Mouse (Mus musculus): Measurements from ENCODE around the gene Prkcsh.

Prkcsh gene

DNA sequence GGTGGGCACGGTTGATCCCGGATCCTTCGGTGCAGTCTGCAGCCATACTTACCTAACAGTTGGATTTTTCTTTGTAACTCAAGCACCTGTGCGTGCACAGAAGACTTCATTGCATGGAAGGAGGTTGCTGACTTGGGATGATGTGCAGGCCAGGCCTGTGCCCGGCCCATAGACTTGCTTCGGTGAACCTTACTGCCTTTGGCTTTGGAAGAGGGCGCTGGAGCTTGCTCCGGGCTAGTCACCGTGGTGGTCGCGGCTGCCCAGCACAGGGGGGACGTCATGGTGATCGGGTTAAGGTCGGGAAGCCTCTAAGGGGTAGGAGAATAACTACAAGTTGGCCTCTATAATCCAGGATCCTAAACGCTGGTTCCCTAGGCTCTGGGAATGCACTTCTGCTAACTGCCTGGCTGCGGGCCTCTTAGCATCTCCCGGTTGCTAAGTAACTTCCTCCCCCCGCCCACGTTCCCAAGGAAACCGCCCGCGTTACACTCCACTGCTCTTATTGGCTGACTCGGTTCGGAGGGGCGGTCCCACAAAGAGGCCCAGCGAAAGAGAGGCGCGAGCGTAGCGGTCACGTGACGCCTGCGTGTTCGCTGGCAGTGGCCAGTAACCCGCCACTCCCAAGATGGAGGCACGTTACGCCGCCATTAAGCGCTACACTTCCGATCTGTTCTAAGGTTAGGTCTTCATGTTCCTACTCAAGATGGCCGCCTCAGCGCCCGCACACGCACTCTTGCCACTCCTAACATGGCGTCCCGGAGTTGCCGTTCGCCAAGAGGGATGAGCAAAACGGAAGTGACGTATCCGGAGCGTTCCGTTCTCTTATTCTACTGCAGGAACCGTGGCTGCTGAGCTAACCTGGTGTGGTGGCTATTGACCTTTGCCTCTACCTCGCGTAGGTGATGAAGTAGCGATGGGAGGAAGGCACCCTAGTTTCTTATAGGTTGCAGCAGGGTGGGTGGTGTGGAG is at the start of gene Prkcsh, which contains the start of gene Ccdc151:
Gene Prkcsh (plus strand): TSS at position 613 of the 969 bp plus-strand sequence.
Gene Ccdc151 (minus strand): TSS at position 441 of the 969 bp plus-strand sequence.
- DNase-seq (ENCODE audit: low spot score in 2 of 2) = peak; percentile 94 to 99

DNA sequence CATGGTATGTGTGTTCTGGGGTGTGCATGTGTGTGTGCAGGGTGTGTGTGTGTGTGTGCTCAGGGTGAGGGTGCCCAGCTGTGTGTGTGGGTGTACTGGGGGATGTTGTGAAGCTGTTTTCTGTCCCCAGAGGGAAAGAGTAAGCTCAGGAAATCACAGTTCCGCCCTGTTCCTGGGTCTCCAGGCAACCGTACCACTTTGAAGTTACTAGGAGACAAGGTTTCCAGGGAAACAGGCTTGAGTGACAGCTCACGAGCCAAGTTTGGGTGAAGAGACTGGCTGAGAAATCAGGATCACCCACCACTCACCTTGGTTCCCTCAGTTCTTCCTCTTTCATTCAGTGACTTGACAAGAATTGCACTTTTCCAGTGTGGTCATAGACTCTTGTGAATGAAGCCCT is 49.0 kb upstream of the Prkcsh start:
- no peak for DNase-seq (ENCODE audit: low spot score in 2 of 2)

DNA sequence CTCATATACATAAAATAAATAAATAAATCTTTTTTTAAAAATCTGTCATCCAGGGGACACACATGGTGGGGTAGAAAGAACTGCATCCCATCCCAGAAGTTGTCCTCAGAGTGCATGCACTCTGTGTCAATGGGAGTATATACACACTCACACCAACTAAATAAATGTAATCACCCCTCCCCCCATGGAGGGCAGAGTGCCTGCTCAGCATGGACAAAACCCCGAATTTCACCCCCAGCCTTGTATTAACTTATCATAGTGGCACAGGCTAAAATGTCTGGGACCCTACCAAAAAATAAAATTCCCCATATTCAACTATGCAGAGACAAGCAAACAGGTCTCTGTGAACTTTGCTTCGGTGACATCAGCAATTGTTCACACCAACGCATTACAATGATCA is 48.0 kb upstream of the Prkcsh start:
- DNase-seq (ENCODE audit: low spot score in 2 of 2) = no peak

DNA sequence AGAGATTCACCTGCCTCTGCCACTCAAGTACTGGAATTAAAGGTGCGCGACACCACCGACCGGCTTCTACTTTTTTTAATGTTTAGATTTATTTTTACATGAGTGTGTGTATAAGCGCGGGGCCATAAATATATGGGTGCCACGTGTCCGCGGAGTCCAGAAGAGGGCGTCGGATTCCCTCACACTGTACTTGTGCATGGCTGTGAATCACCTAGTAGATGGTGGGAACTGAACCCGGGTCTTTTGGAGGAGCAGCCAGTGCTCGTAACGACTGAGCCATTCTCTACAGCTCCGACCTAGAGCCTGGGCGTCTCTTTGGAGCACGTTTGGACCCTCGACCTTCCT is 47.4 kb upstream of the Prkcsh start:
- DNase-seq (ENCODE audit: low spot score in 2 of 2) = no peak

DNA sequence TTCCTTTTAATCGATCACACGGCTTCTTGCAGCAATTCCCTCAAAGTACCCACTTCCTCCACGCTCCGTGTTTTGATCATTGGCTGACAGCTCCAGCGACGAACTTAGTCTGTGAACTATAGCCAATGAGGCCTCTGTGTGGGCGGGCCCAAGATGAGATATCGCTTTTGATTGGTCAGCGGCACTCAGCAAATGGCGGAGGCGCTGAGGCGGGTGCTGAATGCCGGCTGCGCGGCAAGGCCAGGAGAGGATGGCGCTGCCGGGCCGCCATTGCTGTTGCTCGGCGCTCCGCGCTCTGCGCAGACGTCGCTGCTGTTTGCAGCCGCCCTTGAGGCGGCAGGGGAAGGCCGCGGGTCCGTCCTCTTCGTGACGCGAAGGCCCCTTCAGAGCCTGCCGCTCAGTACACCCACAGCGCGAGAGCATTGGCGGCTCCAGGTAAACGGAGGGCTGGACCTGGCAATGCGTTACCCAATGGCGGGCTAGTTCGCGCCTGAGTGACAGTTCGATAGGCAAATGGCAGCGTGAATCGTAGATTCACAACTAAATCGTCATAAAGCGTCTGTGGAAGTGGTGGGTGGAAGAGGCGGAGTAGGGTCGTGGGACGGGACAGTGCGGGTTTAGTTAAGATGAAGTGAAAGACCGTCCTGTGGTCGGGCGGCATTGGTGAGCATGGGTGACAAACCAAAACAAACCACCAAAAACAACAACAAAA is 46.9 kb upstream of the Prkcsh start, which contains the start of gene Swsap1:
Gene Swsap1 (plus strand): TSS at position 186 of the 712 bp plus-strand sequence.
- DNase-seq (ENCODE audit: low spot score in 2 of 2) = peak; percentile 96 to 99

DNA sequence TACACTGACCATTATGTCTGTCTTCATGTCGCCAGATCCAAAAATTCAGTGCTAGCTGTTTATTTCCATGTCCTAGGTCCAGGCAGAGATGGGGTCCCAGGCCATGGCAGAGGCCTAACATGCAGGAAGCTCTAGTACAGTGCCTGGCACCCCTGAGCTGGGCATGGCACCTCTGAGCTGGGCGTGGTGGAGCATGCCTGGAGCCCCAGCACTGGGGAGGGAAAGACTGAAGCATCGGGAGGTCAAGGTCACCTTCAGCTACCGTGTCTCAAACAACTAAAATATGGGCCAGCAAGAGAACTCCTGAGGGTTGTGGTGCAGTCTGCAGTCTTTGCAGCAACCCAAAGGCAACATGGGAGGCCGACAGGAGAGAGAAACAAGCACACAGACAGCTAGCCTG is 44.2 kb upstream of the Prkcsh start:
- no peak for DNase-seq (ENCODE audit: low spot score in 2 of 2)

DNA sequence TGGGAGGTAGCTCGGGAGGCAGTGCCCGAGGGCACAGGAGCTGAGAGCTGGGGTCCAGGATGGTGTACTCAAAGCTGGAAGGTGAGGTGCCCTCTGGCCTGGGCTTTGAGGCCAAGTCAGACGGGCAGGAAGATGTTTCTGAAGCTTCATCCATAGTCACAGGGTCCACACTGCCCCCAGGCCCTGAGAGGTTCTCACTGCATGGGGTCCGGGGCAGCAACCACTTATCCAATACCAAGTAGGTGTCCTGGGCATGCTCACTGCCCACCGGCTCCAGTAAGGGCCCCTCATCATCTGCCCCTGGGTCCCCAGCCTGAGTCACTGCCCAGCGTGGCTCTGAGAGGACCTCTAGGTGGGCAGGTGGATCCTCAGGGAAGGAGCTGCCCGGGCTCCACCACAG is 43.4 kb upstream of the Prkcsh start:
- DNase-seq (ENCODE audit: low spot score in 2 of 2) = no peak

DNA sequence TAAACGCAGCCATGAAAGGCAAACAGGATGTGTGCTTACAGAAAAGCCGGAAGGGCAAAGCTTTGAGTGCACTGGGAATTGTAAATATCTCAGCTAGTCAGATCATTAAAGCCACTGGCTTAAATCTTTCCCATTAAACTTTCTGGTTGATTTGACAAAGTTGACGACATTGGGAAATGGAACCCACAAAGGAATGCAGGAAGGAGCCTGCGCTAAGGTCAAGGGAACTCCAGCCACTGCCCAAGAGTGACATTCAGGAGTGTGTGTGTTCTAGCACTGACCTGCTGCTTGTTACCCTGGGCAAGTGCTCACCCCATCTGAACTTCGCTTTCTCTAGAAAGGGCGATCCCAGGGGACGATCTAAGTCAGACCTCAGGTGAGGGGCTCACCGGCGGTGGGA is 42.5 kb upstream of the Prkcsh start:
- DNase-seq (ENCODE audit: low spot score in 2 of 2) = no peak

DNA sequence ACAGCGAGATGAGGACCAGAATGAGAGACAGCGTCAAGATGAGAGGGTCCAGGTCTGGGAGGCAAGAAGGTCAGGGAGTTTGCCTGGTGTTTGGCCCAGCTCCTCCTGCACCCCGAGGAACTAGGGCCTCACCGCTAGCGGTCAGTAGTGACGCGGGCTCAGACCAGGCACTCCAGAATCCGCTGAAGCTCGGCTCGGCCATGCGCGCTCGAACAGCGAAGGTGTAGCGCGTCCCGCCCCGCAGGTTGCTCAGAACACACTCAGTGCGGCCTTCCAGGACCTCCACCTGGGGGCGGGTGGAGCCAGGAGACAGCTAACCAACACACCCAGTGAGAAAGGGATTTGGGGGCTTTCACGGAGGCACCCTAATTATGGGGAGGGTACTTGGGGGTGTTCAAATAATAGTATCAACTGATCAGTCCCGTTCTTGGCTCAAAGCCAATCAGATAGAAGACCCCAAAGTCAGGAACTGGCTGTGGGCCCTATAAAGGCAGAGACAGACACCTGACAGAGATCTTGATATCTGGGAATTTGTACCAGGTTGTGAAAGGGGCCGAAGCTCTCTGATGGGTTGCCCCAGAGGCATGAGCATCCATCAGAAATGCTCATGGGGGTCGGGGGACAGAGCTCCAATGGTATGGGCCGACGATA is 41.9 kb upstream of the Prkcsh start:
- peak; percentile 22 to 23 for DNase-seq (ENCODE audit: low spot score in 2 of 2)

DNA sequence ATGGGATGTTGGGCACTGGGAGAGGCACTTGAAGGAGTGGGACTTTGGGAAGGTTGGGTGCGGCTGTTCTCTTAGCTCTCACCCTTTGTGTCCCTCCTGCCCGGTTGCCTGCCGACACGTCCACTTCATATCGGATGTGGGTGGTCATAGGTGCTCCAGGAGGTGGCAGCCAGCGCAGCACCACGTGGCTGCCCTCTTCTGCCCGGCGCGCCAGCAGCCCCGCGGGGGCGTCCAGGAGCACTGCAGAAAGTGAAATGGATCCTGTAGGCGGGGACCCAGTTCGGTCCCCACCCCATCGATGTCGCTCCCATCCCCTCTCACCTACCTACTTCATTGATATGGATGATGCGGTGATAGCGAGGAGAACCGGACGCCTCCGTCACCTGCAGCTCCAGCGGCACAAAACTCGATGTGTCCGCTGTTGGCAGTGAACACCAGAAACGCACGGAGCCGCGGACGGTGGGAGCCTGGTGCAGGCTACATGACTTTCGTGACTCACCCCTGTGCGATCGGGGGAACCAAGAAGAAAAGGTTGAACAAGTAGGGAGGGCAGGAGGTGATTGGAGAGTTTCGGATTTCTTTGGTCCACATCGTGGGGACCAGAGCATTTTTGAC is 41.1 kb upstream of the Prkcsh start:
- DNase-seq (ENCODE audit: low spot score in 2 of 2) = no peak

DNA sequence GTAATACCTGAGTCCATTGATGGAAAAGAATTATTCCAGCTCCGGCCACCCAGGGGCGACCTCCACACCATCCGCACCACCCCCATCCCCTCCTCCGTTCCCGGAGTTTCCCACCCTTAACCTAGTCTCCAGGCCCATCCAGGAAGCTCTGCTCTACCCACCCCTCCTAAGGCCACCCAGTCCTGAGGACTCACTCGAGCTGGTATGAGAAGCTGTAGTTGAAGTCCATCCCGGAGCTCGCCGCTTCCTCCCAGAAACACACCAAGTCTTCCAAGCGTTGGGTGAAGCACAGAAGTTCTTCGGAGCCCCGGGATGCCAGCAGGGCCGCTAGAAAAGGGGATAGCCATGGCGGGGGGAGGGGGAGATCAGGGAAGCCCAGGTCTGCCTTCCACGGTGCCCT is 40.6 kb upstream of the Prkcsh start:
- DNase-seq (ENCODE audit: low spot score in 2 of 2) = peak in 1 of 2 experiments; percentile 23

DNA sequence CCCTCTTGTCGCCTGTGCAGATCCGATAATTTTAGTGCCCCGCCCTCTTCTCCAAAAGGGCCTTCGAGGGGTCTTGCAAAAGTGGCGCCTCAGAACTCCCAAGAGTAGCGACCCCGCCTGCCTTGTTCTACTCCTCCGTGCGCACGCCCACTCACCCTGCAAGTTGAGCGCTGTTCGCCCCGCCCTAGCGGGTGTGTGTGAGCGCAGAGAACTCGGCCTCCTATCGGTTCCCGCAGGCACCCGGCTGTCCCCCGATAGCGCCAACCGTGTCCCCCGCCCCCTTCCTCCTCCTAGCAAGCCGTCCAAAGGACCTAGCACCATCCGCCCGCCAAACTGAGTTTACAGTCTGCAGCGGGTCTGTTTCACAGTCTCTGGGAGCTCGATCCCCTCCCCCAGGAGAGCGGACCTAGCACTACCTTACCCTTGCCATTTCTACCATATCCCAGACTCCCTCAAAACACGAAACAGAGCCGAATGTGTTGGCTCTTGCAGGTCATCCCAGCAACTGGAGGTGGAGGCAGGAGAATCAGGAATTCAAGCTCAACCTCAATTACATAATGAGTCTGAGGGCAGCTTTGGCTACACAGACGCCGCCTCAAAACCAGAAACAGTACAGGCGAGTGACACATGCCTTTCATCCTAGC is 40.1 kb upstream of the Prkcsh start:
- peak; percentile 27 to 38 for DNase-seq (ENCODE audit: low spot score in 2 of 2)

DNA sequence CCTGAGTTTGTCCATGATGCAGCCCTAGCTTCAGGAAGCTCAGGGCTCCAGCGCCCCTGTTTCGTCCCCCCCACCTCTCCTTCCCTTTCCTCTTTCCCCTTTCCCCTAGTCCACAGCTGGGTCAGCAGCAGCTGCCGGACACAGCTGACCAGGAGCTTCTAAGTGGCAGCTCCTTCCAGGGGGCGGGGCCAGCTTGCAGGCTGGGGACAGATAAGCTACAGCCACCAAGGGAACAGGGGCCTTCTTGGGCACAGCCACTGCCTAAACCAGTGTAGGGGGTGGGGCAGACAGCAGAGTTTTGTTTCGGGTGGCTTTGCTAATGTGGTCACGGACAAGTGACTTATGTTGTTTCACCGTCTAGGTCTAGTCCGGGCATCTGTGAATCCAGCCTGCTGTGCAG is 39.2 kb upstream of the Prkcsh start, which contains the start of gene Epor:
Gene Epor (minus strand): TSS at position 90 of the 400 bp plus-strand sequence.
- DNase-seq (ENCODE audit: low spot score in 2 of 2) = no peak

DNA sequence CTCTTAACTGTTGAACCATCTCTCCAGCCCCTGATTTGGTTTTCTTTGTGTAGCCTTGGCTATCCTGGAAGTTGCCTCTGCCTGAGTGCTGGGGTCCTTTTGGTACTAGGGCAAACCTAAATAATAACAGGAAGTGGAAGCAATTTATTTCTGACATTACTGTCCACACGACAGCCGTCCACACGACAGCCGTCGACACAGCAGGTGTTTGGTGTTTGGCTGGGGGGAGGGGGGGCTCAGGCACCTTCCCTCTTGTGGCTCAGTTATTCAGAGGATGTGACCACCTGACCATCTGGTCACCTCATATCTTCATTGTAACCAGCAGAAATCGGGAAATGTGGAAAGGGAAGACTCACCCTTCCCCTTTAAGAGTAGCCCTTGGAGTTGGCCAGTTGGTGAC is 33.7 kb upstream of the Prkcsh start:
- DNase-seq (ENCODE audit: low spot score in 2 of 2) = no peak

DNA sequence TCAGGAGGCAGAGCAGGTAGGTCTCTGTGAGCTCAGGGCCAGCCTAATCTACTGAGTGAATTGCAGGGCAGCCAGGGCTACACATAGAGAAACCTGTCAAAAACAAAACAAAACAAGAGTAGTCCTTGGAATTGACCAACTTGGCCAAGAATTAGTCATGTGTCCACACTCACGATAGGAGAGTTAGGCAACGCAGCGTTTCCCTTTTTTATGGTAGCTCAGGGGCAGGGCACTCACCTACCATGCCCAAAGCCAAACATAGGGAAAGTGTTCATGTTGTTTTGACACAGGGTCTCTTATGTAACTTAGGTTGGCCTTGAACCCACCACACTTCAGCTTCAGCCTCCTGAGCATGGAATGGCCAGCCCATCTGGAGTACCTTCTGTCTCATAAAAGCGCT is 33.3 kb upstream of the Prkcsh start:
- no peak for DNase-seq (ENCODE audit: low spot score in 2 of 2)

DNA sequence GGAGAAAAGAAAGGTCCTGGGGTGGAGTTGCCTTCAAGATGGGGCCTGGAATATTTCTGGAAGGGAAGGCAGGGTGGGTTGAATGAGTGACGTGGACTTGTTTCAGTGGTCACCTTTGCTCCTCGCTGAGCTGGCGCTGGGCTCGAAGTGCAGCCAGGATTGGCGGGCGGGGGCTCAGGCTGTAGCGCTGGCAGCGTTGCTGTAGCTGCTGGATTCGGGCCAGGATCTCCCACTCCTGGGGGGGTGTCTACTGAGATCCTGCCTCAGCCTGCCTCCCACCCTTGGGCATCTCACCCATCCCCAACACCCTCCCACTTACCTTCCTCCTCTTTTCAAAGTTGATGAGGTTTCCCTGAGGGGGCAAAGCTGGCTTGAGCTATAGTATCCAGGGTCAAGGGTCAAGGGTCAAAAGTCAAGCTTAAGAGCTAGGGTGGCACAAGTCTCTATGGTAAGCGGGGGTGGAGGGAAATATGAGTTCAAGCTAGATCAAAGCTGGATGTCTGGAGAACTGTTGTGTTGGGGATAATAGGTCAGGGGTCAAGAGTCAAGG is 25.9 kb upstream of the Prkcsh start:
- no peak for DNase-seq (ENCODE audit: low spot score in 2 of 2)

DNA sequence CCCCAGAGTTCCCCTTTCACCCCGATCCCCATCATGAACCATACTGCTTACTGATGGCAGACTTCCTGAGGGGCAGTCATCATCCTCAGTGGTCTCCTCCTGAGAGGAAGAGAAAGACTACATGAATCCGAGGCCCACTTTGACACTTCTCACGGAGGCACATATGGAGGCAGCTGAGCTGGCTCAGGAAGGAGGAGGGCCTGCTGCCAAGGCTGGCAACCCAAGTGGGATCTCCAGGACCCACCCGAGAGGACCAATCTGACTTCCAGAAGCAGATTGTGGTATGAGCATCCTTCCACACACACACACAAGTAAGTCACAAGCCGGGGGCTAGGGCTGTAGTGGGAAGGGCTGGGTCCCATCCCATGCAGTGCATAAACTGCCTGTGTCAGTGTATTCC is 25.3 kb upstream of the Prkcsh start:
- no peak for DNase-seq (ENCODE audit: low spot score in 2 of 2)

DNA sequence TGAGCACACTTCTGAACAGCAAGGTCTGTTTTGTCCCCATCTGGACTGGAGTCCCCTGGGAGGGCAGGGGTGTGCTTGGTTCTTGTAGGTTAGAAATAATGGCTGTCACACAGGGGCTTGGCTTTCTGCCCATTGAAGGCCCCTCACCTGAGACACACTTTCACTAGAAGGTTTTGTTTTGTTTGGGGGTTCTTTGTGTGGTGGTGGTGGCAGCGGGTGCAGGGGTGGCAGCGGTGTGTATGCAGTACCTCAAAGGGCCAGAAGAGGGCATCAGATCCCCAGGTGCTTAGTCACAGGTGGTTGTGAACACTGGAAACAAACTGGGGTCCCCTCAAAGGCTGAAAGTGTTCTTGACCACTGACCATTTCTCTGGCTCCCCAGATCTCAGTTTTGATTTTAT is 24.6 kb upstream of the Prkcsh start:
- DNase-seq (ENCODE audit: low spot score in 2 of 2) = no peak

DNA sequence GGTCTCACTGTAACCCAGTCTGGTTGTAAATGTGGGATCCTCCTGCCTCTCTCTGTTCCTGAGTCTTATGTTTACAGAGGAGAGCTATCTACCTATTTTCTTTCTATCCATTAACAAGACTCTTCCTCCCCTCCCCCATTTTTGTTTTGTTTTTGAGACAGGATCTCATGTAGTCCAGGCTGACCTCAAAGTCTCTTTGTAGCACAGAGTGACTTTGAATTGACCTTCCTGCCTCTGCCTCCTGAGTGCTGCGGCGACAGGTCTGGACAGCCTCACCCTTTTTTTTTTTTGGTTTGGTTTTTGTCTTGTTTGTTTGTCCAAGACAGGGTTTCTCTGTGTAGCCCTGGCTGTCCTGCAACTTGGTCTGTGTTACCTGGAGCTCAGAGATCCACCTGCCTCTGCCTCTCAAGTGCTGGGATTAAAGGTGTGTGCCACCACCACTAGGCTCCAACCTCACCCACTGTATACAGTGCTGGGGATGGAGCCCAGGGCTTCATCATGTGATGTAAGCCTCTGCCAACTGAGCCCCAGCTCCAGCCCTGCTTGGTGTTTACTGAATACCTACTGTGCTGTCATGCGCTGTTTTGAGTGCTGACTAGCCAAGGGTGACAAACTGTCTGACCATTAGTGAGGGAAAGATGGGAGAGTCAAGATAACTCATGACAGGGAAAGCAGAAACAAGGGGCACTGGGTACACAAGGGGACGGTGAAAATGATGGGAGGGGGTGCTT is 24.0 kb upstream of the Prkcsh start:
- DNase-seq (ENCODE audit: low spot score in 2 of 2) = no peak

DNA sequence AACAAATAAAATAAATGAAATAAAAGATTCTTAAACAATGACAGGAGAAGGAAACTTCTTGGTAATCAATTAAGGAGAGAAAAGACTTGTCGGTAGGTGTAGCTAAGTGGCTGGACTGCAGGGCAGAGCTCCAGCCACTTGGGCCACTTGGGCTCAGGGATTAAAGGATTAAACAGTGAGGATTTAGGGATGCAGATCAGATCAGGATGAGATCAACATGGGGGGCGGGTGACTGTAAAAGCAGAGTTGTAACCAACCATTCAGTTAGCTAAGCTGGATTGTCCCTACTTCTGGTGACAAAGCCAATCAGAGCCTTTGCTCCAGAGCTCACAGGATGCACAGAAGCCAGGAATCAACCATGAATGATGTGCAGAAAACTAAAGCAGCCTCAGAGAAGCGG is 18.7 kb upstream of the Prkcsh start:
- DNase-seq (ENCODE audit: low spot score in 2 of 2) = no peak
